Mouse (Mus musculus): ENCODE measurements around the gene Bhlhe41.

DNA sequence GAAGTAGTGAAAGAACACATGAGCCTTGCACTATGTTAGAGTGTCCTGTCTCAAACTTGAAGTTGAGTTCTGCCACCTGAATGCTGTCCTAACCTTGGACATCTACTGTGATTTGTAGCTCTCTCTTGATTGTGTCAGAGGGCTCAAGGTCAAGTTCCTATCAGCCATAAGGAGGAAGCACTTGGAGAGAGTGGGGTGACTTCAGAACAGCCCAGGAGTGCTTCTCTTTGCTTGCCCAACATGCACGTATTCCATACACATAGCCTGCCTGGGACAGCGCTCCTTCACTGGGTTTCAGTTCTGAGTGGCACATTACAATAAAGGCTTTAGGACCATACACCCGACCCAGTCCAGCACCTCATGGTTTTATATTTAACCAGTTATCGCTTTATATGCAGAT, 19.7 kb upstream of the Bhlhe41 start:
- TF ChIP-seq CTCF (conservative IDR thresholded peaks at IDR 0.05; ENCODE audit: low read length) (no peak), POU5F1 (IDR thresholded peaks at IDR 0.05; ENCODE audit: borderline replicate concordance, low read length) (no peak), NANOG (IDR thresholded peaks at IDR 0.05; ENCODE audit: borderline replicate concordance, low read length) (no peak)
